In genomic region chr10:77387558-77387957, GRCm38 (mm10) we compare ENCODE assay signal across 24 mouse cellular contexts. TPM values are rescaled to one million over a fixed set of nuclear protein-coding genes. Genes with fewer than 3 reads are reported as not detected.
DNase-seq lines count a peak whose midpoint lies in the region; ATAC-seq lines count a peak whose summit lies in the region.
"Had no signal": no experiment of that assay in that cellular context is flagged by ENCODE, and none has a peak within 500 bp of the region (broad histone marks: within the 10 kb centered on the region; RNA-seq: fewer than 3 reads in every experiment).

No protein-coding gene starts in this region.

- no peaks in the 10 kb centered on the region for H3K36me3 ChIP-seq in hindbrain, embryonic 13.5 days
- no peaks in the 10 kb centered on the region for H3K36me3 ChIP-seq in hindbrain, embryonic 12.5 days
- H3K36me3 ChIP-seq: embryonic facial prominence, embryonic 13.5 days; embryonic facial prominence, embryonic 15.5 days; forebrain, embryonic 15.5 days; G1E had no signal

- no peak overlapping the region for H3K9ac ChIP-seq in hindbrain, embryonic 13.5 days
- no peak overlapping the region for H3K9ac ChIP-seq in hindbrain, embryonic 12.5 days
- H3K9ac ChIP-seq: embryonic facial prominence, embryonic 13.5 days; embryonic facial prominence, embryonic 15.5 days; forebrain, embryonic 13.5 days; forebrain, embryonic 15.5 days; forebrain, postnatal 0 days had no signal

- H3K4me3 ChIP-seq in hindbrain, embryonic 13.5 days, result no peak overlapping the region
- H3K4me3 ChIP-seq in hindbrain, embryonic 12.5 days, result no peak overlapping the region
- H3K4me3 ChIP-seq: embryonic facial prominence, embryonic 13.5 days; embryonic facial prominence, embryonic 15.5 days; forebrain, embryonic 13.5 days; forebrain, embryonic 15.5 days had no signal

- H3K27ac ChIP-seq in hindbrain, embryonic 13.5 days, result peak overlapping the region; percentile 3; the same call in 1 of the 2 replicates
- H3K27ac ChIP-seq in hindbrain, embryonic 12.5 days, result no peak overlapping the region
- H3K27ac ChIP-seq: embryonic facial prominence, embryonic 13.5 days; embryonic facial prominence, embryonic 15.5 days; forebrain, embryonic 13.5 days; forebrain, embryonic 15.5 days had no signal

- H3K27me3 ChIP-seq in hindbrain, embryonic 13.5 days, result no peaks in the 10 kb centered on the region
- no peaks in the 10 kb centered on the region for H3K27me3 ChIP-seq in hindbrain, embryonic 12.5 days
- H3K27me3 ChIP-seq: CH12.LX; embryonic facial prominence, embryonic 13.5 days; embryonic facial prominence, embryonic 15.5 days; forebrain, embryonic 13.5 days; forebrain, embryonic 15.5 days had no signal

- WGBS in hindbrain, embryonic 13.5 days, result 91% methylated on average over 1 of the region's 1 CpGs
- WGBS in hindbrain, embryonic 12.5 days, result 91% methylated on average over 1 of the region's 1 CpGs

- no peak overlapping the region for H3K4me2 ChIP-seq in hindbrain, embryonic 13.5 days
- H3K4me2 ChIP-seq in hindbrain, embryonic 12.5 days (replicated peaks), result no peak overlapping the region
- H3K4me2 ChIP-seq: embryonic facial prominence, embryonic 13.5 days; embryonic facial prominence, embryonic 15.5 days; forebrain, embryonic 13.5 days; forebrain, embryonic 15.5 days had no signal

- H3K4me1 ChIP-seq in hindbrain, embryonic 13.5 days (replicated peaks), result peaks cover 4% of the 10 kb centered on the region; the same call in 1 of the 2 replicates
- H3K4me1 ChIP-seq in hindbrain, embryonic 12.5 days, result no peaks in the 10 kb centered on the region; the same call in 1 of the 2 replicates
- H3K4me1 ChIP-seq: embryonic facial prominence, embryonic 13.5 days; embryonic facial prominence, embryonic 15.5 days had no signal

- peak; percentile 56 for DNase-seq in 3T3-L1 (ENCODE audit: low read depth, low spot score)
- peak; percentile 41 for DNase-seq in NIH3T3 (ENCODE audit: low read depth)
- no peak for DNase-seq in kidney, postnatal 4 days
- DNase-seq in layer of hippocampus, adult 9-11 months, result no peak
- DNase-seq: adrenal gland, adult 2 months; adrenal gland, postnatal 10 days; adrenal gland, postnatal 25 days; cerebellum, adult 11 months; cerebellum, adult 18-20 months; cerebellum, adult 8-10 months; cerebellum, adult 9-11 months; cerebellum, postnatal 14 days; cerebellum, postnatal 36 days; embryo, embryonic 11 days; forebrain, postnatal 0 days had no signal

- ATAC-seq in hindbrain, embryonic 13.5 days (ENCODE audit: low FRiP score), result no peak
- no peak for ATAC-seq in hindbrain, embryonic 12.5 days (ENCODE audit: low FRiP score)
- ATAC-seq: CD4-positive, CD25-positive, alpha-beta regulatory T cell, adult 4 months; forebrain, embryonic 13.5 days; forebrain, embryonic 15.5 days; forebrain, postnatal 0 days had no signal

- no peaks in the 10 kb centered on the region for H3K9me3 ChIP-seq in hindbrain, embryonic 13.5 days
- H3K9me3 ChIP-seq in hindbrain, embryonic 12.5 days (replicated peaks), result no peaks in the 10 kb centered on the region
- H3K9me3 ChIP-seq: embryonic facial prominence, embryonic 13.5 days; embryonic facial prominence, embryonic 15.5 days; forebrain, embryonic 13.5 days; forebrain, embryonic 15.5 days; G1E had no signal

RNA-seq across cellular contexts. Expression of gene Adarb1, which starts 30.5 kb away (rescaled TPM):
- 12.0 and 13.4 TPM in 2 replicates for polyA plus RNA-seq in hindbrain, embryonic 13.5 days (2015; fragmentation: Nextera tagmentation; extraction: Ambion mirVana)
- polyA plus RNA-seq in hindbrain, embryonic 12.5 days (2016; fragmentation: Nextera tagmentation; extraction: Ambion mirVana), result 10.3 and 10.6 TPM in 2 replicates
- polyA plus RNA-seq: G1E had no signal

Comparison
In these comparisons a context has a peak if more than half of its experiments do, and no peak if none do; other contexts are left out.
1. DNase-seq: peak in 3T3-L1 (single experiment) and NIH3T3 (single experiment); none in kidney, postnatal 4 days (0 of 2) and layer of hippocampus, adult 9-11 months (single experiment).